Mouse (Mus musculus): ENCODE results near the gene Vwa2. TPM values are rescaled to one million over a fixed set of nuclear protein-coding genes. Genes with fewer than 3 reads are reported as not detected.

Gene Vwa2
- polyA plus RNA-seq, 1 experiment: 0.06 TPM

DNA sequence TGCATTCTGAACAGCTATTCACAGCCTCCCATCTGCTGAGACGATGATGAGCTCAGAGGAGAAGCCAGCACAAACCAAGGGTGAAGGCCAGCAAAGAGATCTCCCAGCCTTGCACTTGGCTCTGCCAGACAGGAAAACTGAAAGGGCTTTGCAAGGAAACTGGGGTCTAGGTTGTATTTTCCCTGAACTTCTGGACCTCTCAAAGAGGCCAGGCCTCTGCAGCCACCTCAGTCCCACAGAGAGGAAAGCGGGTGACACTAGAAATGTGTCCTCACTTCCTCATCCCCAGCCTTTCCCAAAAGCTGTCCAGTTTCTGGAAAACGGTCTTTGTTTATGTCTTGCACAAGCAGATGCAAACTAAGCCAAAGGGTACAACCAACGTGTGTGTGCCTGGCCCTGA is 79.8 kb downstream of the Vwa2 start:
- H3K4me3 ChIP-seq (ENCODE audit: extremely low read depth, insufficient read depth, insufficient read length): no peak overlapping the region
- H3K27ac ChIP-seq (ENCODE audit: insufficient read depth, low read length): no peak overlapping the region
- DNase-seq (ENCODE audit: low read depth in 1 of 2, low spot score in 2 of 2): no peak
- H3K36me3 ChIP-seq (ENCODE audit: control insufficient read depth, insufficient read depth, low read length): no peaks in the 10 kb centered on the region
- TF ChIP-seq POLR2A (IDR thresholded peaks at IDR 0.05; ENCODE audit: low read depth, low read length): no peak
- no peak for TF ChIP-seq CTCF (IDR thresholded peaks at IDR 0.05; ENCODE audit: extremely low read depth, insufficient read depth, insufficient read length, insufficient replicate concordance)
- no peaks in the 10 kb centered on the region for H3K27me3 ChIP-seq (ENCODE audit: control insufficient read depth, insufficient read depth, low read length)
- 79% methylated on average over 4 of the region's 4 CpGs for WGBS
- no peaks in the 10 kb centered on the region; the same call in 1 of the 2 replicates for H3K4me1 ChIP-seq (ENCODE audit: control insufficient read depth, insufficient read depth, insufficient read length)

- Histone ChIP-seq H3K4me3 (ENCODE audit: extremely low read depth, insufficient read depth, insufficient read length) (no peak overlapping the region), H3K27ac (ENCODE audit: insufficient read depth, low read length) (no peak overlapping the region), H3K27me3 (ENCODE audit: control insufficient read depth, insufficient read depth, low read length) (no peaks in the 10 kb centered on the region), H3K36me3 (ENCODE audit: control insufficient read depth, insufficient read depth, low read length) (no peaks in the 10 kb centered on the region), H3K4me1 (ENCODE audit: control insufficient read depth, insufficient read depth, insufficient read length) (no peaks in the 10 kb centered on the region; the same call in 1 of the 2 replicates)
- no peak for DNase-seq (ENCODE audit: low read depth in 1 of 2, low spot score in 2 of 2)
- WGBS: 85% methylated on average over 13 of the region's 13 CpGs
- TF ChIP-seq CTCF (IDR thresholded peaks at IDR 0.05; ENCODE audit: extremely low read depth, insufficient read depth, insufficient read length, insufficient replicate concordance): no peak
- TF ChIP-seq POLR2A (IDR thresholded peaks at IDR 0.05; ENCODE audit: low read depth, low read length): no peak
Observed at GRCm38 (mm10) chr19:56954857-56955256, 80.8 kb downstream of the Vwa2 start.

- H3K4me1 ChIP-seq (ENCODE audit: control insufficient read depth, insufficient read depth, insufficient read length): no peaks in the 10 kb centered on the region; the same call in 1 of the 2 replicates
- no peaks in the 10 kb centered on the region for H3K36me3 ChIP-seq (ENCODE audit: control insufficient read depth, insufficient read depth, low read length)
- no peak overlapping the region for H3K27ac ChIP-seq (ENCODE audit: insufficient read depth, low read length)
- no peak overlapping the region for H3K4me3 ChIP-seq (ENCODE audit: extremely low read depth, insufficient read depth, insufficient read length)
- no peaks in the 10 kb centered on the region for H3K27me3 ChIP-seq (ENCODE audit: control insufficient read depth, insufficient read depth, low read length)
- TF ChIP-seq CTCF (IDR thresholded peaks at IDR 0.05; ENCODE audit: extremely low read depth, insufficient read depth, insufficient read length, insufficient replicate concordance) (no peak), POLR2A (IDR thresholded peaks at IDR 0.05; ENCODE audit: low read depth, low read length) (no peak)
- WGBS: 87% methylated on average over 20 of the region's 20 CpGs
- DNase-seq (ENCODE audit: low read depth in 1 of 2, low spot score in 2 of 2): no peak
Observed at GRCm38 (mm10) chr19:56955568-56956513, 81.8 kb downstream of the Vwa2 start.

DNA sequence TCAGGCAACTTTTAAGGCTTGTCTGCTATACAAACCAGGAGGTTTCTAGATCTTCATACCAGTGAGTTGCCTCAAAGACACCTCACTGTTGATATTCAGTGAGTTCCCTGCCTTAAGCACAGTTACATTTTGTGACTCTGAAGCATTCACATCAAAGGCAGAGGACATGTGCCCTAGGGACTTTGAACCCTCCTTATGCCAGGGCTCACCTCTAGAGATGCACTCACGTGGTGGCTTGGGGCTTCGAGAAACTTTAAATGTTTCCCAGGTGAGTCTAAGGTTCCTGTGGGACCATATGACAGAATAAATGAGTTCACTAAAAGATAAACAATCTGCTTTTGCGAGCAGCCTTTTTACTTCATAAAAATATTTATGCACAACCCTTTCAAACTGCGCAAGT is 84.0 kb downstream of the Vwa2 start:
- no peaks in the 10 kb centered on the region for H3K36me3 ChIP-seq (ENCODE audit: control insufficient read depth, insufficient read depth, low read length)
- DNase-seq (ENCODE audit: low read depth in 1 of 2, low spot score in 2 of 2): no peak
- 89% methylated on average over 4 of the region's 4 CpGs for WGBS

DNA sequence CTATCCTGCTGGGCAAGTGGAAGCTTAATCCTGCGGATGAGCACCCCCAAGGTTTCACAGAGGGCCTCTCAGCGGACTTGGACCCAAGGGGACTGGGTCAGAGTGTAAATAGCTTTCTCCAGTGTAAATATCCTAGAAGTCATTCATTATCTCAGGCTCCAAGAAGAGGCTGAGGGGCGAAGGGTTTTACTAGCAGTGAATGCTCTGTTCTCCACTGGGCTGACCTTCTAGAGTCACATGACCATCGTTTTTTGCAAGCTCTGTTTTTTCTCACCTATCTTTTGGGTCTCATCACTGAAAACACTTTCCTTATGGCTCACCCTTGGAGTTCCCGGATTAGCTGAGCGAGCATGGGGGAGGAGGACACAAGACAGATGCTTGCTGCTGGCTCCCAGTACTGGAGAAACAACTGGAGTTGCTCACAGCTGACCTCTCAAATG is 84.6 kb downstream of the Vwa2 start:
- TF ChIP-seq POLR2A (IDR thresholded peaks at IDR 0.05; ENCODE audit: low read depth, low read length): no peak
- no peak for TF ChIP-seq CTCF (IDR thresholded peaks at IDR 0.05; ENCODE audit: extremely low read depth, insufficient read depth, insufficient read length, insufficient replicate concordance)
- Histone ChIP-seq H3K27ac (ENCODE audit: insufficient read depth, low read length) (no peak overlapping the region), H3K36me3 (ENCODE audit: control insufficient read depth, insufficient read depth, low read length) (no peaks in the 10 kb centered on the region), H3K4me1 (ENCODE audit: control insufficient read depth, insufficient read depth, insufficient read length) (no peaks in the 10 kb centered on the region; the same call in 1 of the 2 replicates), H3K4me3 (ENCODE audit: extremely low read depth, insufficient read depth, insufficient read length) (no peak overlapping the region), H3K27me3 (ENCODE audit: control insufficient read depth, insufficient read depth, low read length) (no peaks in the 10 kb centered on the region)
- 79% methylated on average over 6 of the region's 6 CpGs for WGBS
- no peak for DNase-seq (ENCODE audit: low read depth in 1 of 2, low spot score in 2 of 2)

More for the DNA sequence above, 84.0 kb downstream of the Vwa2 start:
- Histone ChIP-seq H3K4me1 (ENCODE audit: control insufficient read depth, insufficient read depth, insufficient read length) (no peaks in the 10 kb centered on the region; the same call in 1 of the 2 replicates), H3K27me3 (ENCODE audit: control insufficient read depth, insufficient read depth, low read length) (no peaks in the 10 kb centered on the region), H3K4me3 (ENCODE audit: extremely low read depth, insufficient read depth, insufficient read length) (no peak overlapping the region), H3K27ac (ENCODE audit: insufficient read depth, low read length) (no peak overlapping the region)
- no peak for TF ChIP-seq POLR2A (IDR thresholded peaks at IDR 0.05; ENCODE audit: low read depth, low read length)
- no peak for TF ChIP-seq CTCF (IDR thresholded peaks at IDR 0.05; ENCODE audit: extremely low read depth, insufficient read depth, insufficient read length, insufficient replicate concordance)

- no peaks in the 10 kb centered on the region for H3K27me3 ChIP-seq (ENCODE audit: control insufficient read depth, insufficient read depth, low read length)
- no peak for DNase-seq (ENCODE audit: low read depth in 1 of 2, low spot score in 2 of 2)
- H3K36me3 ChIP-seq (ENCODE audit: control insufficient read depth, insufficient read depth, low read length): no peaks in the 10 kb centered on the region
- no peaks in the 10 kb centered on the region; the same call in 1 of the 2 replicates for H3K4me1 ChIP-seq (ENCODE audit: control insufficient read depth, insufficient read depth, insufficient read length)
- no peak overlapping the region for H3K4me3 ChIP-seq (ENCODE audit: extremely low read depth, insufficient read depth, insufficient read length)
- no peak overlapping the region for H3K27ac ChIP-seq (ENCODE audit: insufficient read depth, low read length)
- TF ChIP-seq POLR2A (IDR thresholded peaks at IDR 0.05; ENCODE audit: low read depth, low read length) (no peak), CTCF (IDR thresholded peaks at IDR 0.05; ENCODE audit: extremely low read depth, insufficient read depth, insufficient read length, insufficient replicate concordance) (no peak)
- 79% methylated on average over 2 of the region's 2 CpGs for WGBS
Observed at GRCm38 (mm10) chr19:56959057-56959456, 85.0 kb downstream of the Vwa2 start.

GRCm38 (mm10) chr19:56959601-56960000 is 85.6 kb downstream of the Vwa2 start:
- no peak for TF ChIP-seq CTCF (IDR thresholded peaks at IDR 0.05; ENCODE audit: extremely low read depth, insufficient read depth, insufficient read length, insufficient replicate concordance)
- no peak for TF ChIP-seq POLR2A (IDR thresholded peaks at IDR 0.05; ENCODE audit: low read depth, low read length)
- Histone ChIP-seq H3K4me1 (ENCODE audit: control insufficient read depth, insufficient read depth, insufficient read length) (no peaks in the 10 kb centered on the region; the same call in 1 of the 2 replicates), H3K27me3 (ENCODE audit: control insufficient read depth, insufficient read depth, low read length) (no peaks in the 10 kb centered on the region), H3K4me3 (ENCODE audit: extremely low read depth, insufficient read depth, insufficient read length) (no peak overlapping the region), H3K36me3 (ENCODE audit: control insufficient read depth, insufficient read depth, low read length) (no peaks in the 10 kb centered on the region), H3K27ac (ENCODE audit: insufficient read depth, low read length) (no peak overlapping the region)
- no peak for DNase-seq (ENCODE audit: low read depth in 1 of 2, low spot score in 2 of 2)
- 85% methylated on average over 3 of the region's 3 CpGs for WGBS

Other genes starting within 250 kb of the Vwa2 start
- gene Adrb1, start 152.1 kb upstream of the Vwa2 start, polyA plus RNA-seq (2012; rRNA removed): 7.7 and 12.6 TPM in 2 replicates
- 1.8 and 2.0 TPM in 2 replicates for gene Ccdc186, start 52.1 kb upstream of the Vwa2 start, polyA plus RNA-seq (2012; rRNA removed)
- not detected in 2 replicates for gene Tdrd1, start 48.0 kb upstream of the Vwa2 start, polyA plus RNA-seq (2012; rRNA removed)
- gene Afap1l2, start 134.0 kb downstream of the Vwa2 start, polyA plus RNA-seq (2012; rRNA removed): 6.1 and 7.6 TPM in 2 replicates